Mouse (Mus musculus) testis, adult 2 months (tissue): Measurements from ENCODE around the gene Polr2a.

Experiments
- CTCF ChIP-seq: fragments of 200-500 bp; IDR thresholded peaks from 2 replicates; pipeline ENCODE4 v1.5.1; 2012; ENCODE audit warnings: low read depth, mild to moderate bottlenecking, inconsistent platforms, low read length, moderate library complexity; ENCODE audit not compliant: control insufficient read depth, insufficient read depth, insufficient replicate concordance
- POLR2A ChIP-seq: fragments of 200-500 bp; IDR thresholded peaks from 2 replicates; pipeline ENCODE4 v1.6.1; 2012; ENCODE audit warnings: low read depth, mild to moderate bottlenecking, inconsistent platforms, low read length, moderate library complexity; ENCODE audit not compliant: control insufficient read depth

DNA sequence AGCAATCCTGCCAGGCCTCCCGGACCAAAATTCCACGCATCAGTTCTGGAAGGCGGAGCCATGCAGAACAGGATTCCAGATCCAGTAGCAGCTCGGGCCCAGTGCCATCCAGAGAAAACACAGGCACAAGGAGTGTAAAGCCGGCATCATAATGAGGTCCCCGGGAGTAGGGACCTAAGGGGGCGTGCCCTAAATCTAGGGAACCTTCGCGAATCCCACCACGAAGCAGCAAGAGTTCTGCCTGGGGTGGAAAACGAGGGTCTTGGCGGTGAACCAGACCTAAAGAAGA, 46.2 kb upstream of the Polr2a start:
- TF ChIP-seq POLR2A = no peak
- no peak for TF ChIP-seq CTCF
